Mouse (Mus musculus): ENCODE results near the gene Gm20896. TPM values are rescaled to one million over a fixed set of nuclear protein-coding genes. Genes with fewer than 3 reads are reported as not detected.
"Not testable (repeated sequence)": the region's sequence is repeated elsewhere in the genome, so short reads cannot be mapped to it uniquely, and the experiment has no call there.

The Gm20896 gene
- not detected in 2 replicates for polyA plus RNA-seq (2015; fragmentation: Nextera tagmentation; extraction: Ambion mirVana)

GRCm38 (mm10) chrY:35921426-35921825 is at the start of gene Gm20896:
Gm20896 (minus strand) TSS chrY:35921526.
- H3K4me3 ChIP-seq (replicated peaks); H3K9ac ChIP-seq; H3K27ac ChIP-seq; H3K4me2 ChIP-seq; H3K27me3 ChIP-seq; H3K36me3 ChIP-seq; ATAC-seq (replicated peaks; ENCODE audit: low FRiP score); H3K9me3 ChIP-seq (replicated peaks); H3K4me1 ChIP-seq: not testable (repeated sequence)
- WGBS, result no CpG with 5 or more reads among the region's 6 CpGs
